Mouse (Mus musculus): ENCODE results near the gene Klk9. TPM values are rescaled to one million over a fixed set of nuclear protein-coding genes. Genes with fewer than 3 reads are reported as not detected.
A peak's percentile ranks its signal among the peaks of the same experiment; 100 is the strongest.

The Klk9 gene
- total RNA-seq (2021) = not detected
- long read RNA-seq, partial matches to known transcripts = 0 of 1 reads
- long read RNA-seq, other reads (novel, unspliced or antisense) = 1 of 1 reads

GRCm38 (mm10) chr7:43791591-43791990 lies at the start of gene Klk9:
Klk9 (plus strand) TSS chr7:43791891.
- DNase-seq (ENCODE audit: low spot score in 2 of 2) = no peak

- DNase-seq (ENCODE audit: low spot score in 2 of 2) = no peak
Measured at GRCm38 (mm10) chr7:43747788-43748187, 43.9 kb upstream of the Klk9 start.

- no peak for DNase-seq (ENCODE audit: low spot score in 2 of 2)
Measured at GRCm38 (mm10) chr7:43752806-43753205, 38.9 kb upstream of the Klk9 start.

- DNase-seq (ENCODE audit: low spot score in 2 of 2) = no peak
Measured at GRCm38 (mm10) chr7:43766484-43766883, 25.2 kb upstream of the Klk9 start.

GRCm38 (mm10) chr7:43768597-43768996 lies 23.1 kb upstream of the Klk9 start, which contains the start of gene Klk12:
Klk12 (plus strand) TSS chr7:43768897.
- DNase-seq (ENCODE audit: low spot score in 2 of 2) = no peak

GRCm38 (mm10) chr7:43769636-43770035 lies 22.1 kb upstream of the Klk9 start:
- DNase-seq (ENCODE audit: low spot score in 2 of 2) = peak in 1 of 2 experiments; percentile 4

DNA sequence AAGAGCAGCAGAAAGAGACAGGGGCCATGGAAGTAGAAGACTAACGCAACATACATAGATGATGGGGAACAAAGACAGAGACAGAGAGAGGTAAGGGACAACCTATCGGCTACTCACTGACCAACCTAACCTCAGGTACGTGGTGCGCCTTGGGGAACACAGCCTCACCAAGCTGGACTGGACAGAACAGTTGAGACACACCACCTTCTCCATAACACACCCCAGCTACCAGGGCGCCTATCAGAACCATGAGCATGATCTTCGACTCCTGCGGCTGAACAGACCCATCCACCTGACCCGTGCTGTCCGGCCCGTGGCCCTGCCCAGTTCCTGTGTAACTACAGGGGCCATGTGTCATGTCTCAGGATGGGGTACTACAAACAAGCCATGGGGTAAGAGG lies 21.0 kb upstream of the Klk9 start:
- peak in 1 of 2 experiments; percentile 5 for DNase-seq (ENCODE audit: low spot score in 2 of 2)

DNA sequence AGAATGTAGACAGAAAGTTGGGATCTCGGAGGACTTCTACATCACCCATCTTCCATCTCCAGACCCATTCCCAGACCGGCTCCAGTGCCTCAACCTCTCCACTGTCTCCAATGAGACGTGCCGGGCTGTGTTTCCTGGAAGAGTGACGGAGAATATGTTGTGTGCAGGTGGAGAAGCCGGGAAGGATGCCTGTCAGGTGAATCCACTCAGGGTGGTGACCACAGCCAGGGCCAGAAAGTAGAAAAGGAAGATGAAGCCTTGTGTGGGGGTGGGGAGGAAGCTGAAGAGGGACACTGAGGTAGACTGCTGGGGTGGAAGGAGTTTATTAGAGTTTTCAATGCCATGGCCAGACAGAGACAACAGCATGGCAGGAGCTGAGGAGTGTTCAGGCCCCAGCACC lies 19.8 kb upstream of the Klk9 start:
- DNase-seq (ENCODE audit: low spot score in 2 of 2) = peak in 1 of 2 experiments; percentile 4

- DNase-seq (ENCODE audit: low spot score in 2 of 2) = peak in 1 of 2 experiments; percentile 6
Measured at GRCm38 (mm10) chr7:43772901-43773300, 18.8 kb upstream of the Klk9 start.

- DNase-seq (ENCODE audit: low spot score in 2 of 2) = peak in 1 of 2 experiments; percentile 3
Measured at GRCm38 (mm10) chr7:43774364-43774763, 17.3 kb upstream of the Klk9 start, which contains the start of gene Klk11. Klk11 (plus strand) TSS chr7:43774604.

GRCm38 (mm10) chr7:43774802-43775201 lies 16.9 kb upstream of the Klk9 start:
- DNase-seq (ENCODE audit: low spot score in 2 of 2) = peak in 1 of 2 experiments; percentile 5

GRCm38 (mm10) chr7:43775311-43776057 lies 16.2 kb upstream of the Klk9 start:
- DNase-seq (ENCODE audit: low spot score in 2 of 2) = peak in 1 of 2 experiments; percentile 5

- DNase-seq (ENCODE audit: low spot score in 2 of 2) = no peak
Measured at GRCm38 (mm10) chr7:43776506-43776905, 15.2 kb upstream of the Klk9 start.

DNA sequence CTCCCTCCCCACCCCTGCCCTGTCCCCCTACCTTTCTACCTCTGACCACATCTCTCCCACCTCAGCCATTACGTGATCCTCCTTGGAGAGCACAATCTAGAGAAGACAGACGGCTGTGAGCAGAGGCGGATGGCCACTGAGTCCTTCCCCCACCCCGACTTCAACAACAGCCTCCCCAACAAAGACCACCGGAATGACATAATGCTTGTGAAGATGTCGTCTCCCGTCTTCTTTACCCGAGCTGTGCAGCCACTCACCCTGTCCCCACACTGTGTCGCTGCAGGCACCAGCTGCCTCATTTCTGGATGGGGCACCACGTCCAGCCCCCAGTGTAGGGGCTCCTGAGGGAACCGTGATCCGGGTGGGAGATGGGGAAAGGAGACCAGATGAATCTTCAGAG lies 14.3 kb upstream of the Klk9 start:
- no peak for DNase-seq (ENCODE audit: low spot score in 2 of 2)

- DNase-seq (ENCODE audit: low spot score in 2 of 2) = peak in 1 of 2 experiments; percentile 0
Measured at GRCm38 (mm10) chr7:43778176-43778970, 13.3 kb upstream of the Klk9 start.

- no peak for DNase-seq (ENCODE audit: low spot score in 2 of 2)
Measured at GRCm38 (mm10) chr7:43780241-43780640, 11.4 kb upstream of the Klk9 start.

- no peak for DNase-seq (ENCODE audit: low spot score in 2 of 2)
Measured at GRCm38 (mm10) chr7:43780746-43781145, 10.9 kb upstream of the Klk9 start, which contains the start of gene Klk10. Klk10 (plus strand) TSS chr7:43781035.

DNA sequence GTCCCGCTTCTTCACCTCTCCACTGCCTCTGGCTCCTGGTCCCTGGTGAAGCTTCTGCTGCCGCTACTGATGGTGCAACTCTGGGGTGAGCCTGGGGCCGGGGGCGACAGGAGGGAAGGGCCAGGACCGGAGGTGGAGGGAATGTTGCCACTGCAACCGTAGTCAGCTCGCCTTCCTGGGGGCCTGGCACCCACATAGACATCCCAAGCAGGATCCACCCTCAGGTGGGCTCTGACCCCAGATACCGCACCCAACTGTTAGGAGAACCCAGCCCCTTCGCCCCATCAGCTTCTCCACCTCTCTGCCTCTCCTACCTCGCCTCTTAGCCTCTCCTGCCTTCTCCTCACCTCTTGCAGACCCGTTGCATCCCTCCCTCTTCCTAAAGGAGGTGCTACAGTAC lies 10.2 kb upstream of the Klk9 start:
- no peak for DNase-seq (ENCODE audit: low spot score in 2 of 2)

- DNase-seq (ENCODE audit: low spot score in 2 of 2) = peak; percentile 83
Measured at GRCm38 (mm10) chr7:43782275-43783265, 9.1 kb upstream of the Klk9 start.

DNA sequence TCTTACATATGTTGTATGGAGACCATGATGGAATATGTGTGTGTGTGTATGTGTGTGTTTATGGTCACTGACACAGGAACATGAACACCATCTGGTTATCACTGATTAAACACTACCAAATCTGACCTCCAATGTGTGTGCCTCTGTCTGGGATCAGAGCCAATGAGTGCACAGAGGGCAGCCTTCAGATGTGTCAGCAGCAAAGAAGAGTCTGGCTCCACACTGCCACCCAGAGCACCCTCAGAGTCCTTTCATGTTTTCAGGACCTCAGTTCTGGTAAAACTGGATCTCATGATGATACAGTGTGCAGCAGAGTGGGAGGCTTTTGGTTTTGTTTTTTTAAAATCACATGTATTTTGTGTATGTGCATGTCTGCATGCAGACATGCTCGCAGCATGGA lies 6.4 kb upstream of the Klk9 start:
- no peak for DNase-seq (ENCODE audit: low spot score in 2 of 2)

GRCm38 (mm10) chr7:43788096-43788495 lies 3.6 kb upstream of the Klk9 start:
- no peak for DNase-seq (ENCODE audit: low spot score in 2 of 2)
